Comparison of ENCODE assay signal across 27 mouse cellular contexts in the genomic region with DNA sequence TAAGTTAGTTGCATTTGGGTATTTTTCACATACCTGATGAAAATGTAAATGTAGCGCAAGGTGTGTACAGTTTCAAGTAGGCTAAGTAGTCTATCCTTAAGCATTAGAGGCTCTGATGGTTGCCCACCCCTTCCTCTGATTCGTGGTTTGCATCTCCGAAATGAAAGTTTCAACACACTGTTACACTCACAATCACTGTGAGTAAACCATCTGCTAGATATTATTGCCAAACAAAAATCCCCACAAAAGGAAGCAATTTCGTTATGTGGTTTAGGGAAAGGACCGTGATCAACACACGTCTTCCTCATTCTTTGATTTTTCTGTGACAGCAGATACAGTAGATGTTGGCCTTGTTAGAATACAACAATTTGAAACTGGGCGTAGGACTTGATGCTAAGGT.
A peak's percentile ranks its signal among the peaks of the same experiment; 100 is the strongest.
DNase-seq lines count a peak whose midpoint lies in the region; ATAC-seq and TF ChIP-seq lines count a peak whose summit lies in the region.
"Had no signal": no experiment of that assay in that cellular context is flagged by ENCODE, and none has a peak within 500 bp of the region (broad histone marks: within the 10 kb centered on the region; RNA-seq: fewer than 3 reads in every experiment).

No protein-coding gene starts in this region.

- no peak for DNase-seq in lung, postnatal 4 days
- no peak for DNase-seq in midbrain, postnatal 0 days (ENCODE audit: low spot score)
- no peak for DNase-seq in thymus, postnatal 25 days
- DNase-seq: adrenal gland, adult 8-10 months; adrenal gland, postnatal 14 days; adrenal gland, postnatal 36 days; B cell, adult 2 months; cerebellum, adult 11-12 months; cerebellum, adult 2 months; cerebellum, adult 9-10 months; cerebellum, postnatal 10 days; cerebellum, postnatal 25 days; embryo, embryonic 11 days; forebrain, postnatal 0 days had no signal

- no peaks in the 10 kb centered on the region for H3K9me3 ChIP-seq in midbrain, postnatal 0 days (ENCODE audit: low read length)
- H3K9me3 ChIP-seq: embryonic facial prominence, embryonic 13.5 days; embryonic facial prominence, embryonic 15.5 days; forebrain, embryonic 10.5 days; forebrain, embryonic 12.5 days; G1E had no signal

- H3K9ac ChIP-seq in midbrain, postnatal 0 days (replicated peaks; ENCODE audit: low read length, poor library complexity, severe bottlenecking) = no peak overlapping the region
- H3K9ac ChIP-seq: embryonic facial prominence, embryonic 13.5 days; embryonic facial prominence, embryonic 15.5 days; forebrain, embryonic 12.5 days; forebrain, postnatal 0 days had no signal

- H3K27ac ChIP-seq in midbrain, postnatal 0 days (ENCODE audit: low read depth, low read length) = no peak overlapping the region
- H3K27ac ChIP-seq: embryonic facial prominence, embryonic 13.5 days; embryonic facial prominence, embryonic 15.5 days; forebrain, embryonic 10.5 days; forebrain, embryonic 12.5 days had no signal

- ATAC-seq in common myeloid progenitor, adult 5-6 weeks (replicated peaks; ENCODE audit: low read depth, poor library complexity, severe bottlenecking) = peak; percentile 45
- 0 out of 2 replicates have a peak, but pooled peaks have one; percentile 15 for ATAC-seq in megakaryocyte, adult 5-6 weeks (ENCODE audit: poor library complexity, severe bottlenecking)
- no peak for ATAC-seq in midbrain, postnatal 0 days (ENCODE audit: low FRiP score)
- ATAC-seq: activated CD4-positive, CD25-positive, alpha-beta regulatory T cell, adult 4 months; CD4-positive, CD25-positive, alpha-beta regulatory T cell, adult 4 months; forebrain, embryonic 14.5 days; forebrain, postnatal 0 days; Patski had no signal

- H3K27me3 ChIP-seq in midbrain, postnatal 0 days (ENCODE audit: insufficient read depth, low read length) = no peaks in the 10 kb centered on the region
- H3K27me3 ChIP-seq: CH12.LX; embryonic facial prominence, embryonic 15.5 days; forebrain, embryonic 12.5 days had no signal

- H3K4me1 ChIP-seq in midbrain, postnatal 0 days (ENCODE audit: insufficient read depth, low read length) = no peaks in the 10 kb centered on the region
- H3K4me1 ChIP-seq: embryonic facial prominence, embryonic 13.5 days; embryonic facial prominence, embryonic 15.5 days; forebrain, embryonic 10.5 days; forebrain, embryonic 12.5 days had no signal

- TF ChIP-seq CTCF in midbrain, postnatal 0 days (IDR thresholded peaks at IDR 0.05) = no peak

- WGBS in midbrain, postnatal 0 days = 92% methylated on average over 7 of the region's 7 CpGs

- no peak overlapping the region for H3K4me2 ChIP-seq in midbrain, postnatal 0 days (ENCODE audit: low read depth, low read length, poor library complexity, severe bottlenecking)
- H3K4me2 ChIP-seq: embryonic facial prominence, embryonic 13.5 days; embryonic facial prominence, embryonic 15.5 days; forebrain, embryonic 12.5 days had no signal

- no peaks in the 10 kb centered on the region for H3K36me3 ChIP-seq in midbrain, postnatal 0 days (ENCODE audit: insufficient read depth, low read length)
- H3K36me3 ChIP-seq: embryonic facial prominence, embryonic 13.5 days; embryonic facial prominence, embryonic 15.5 days; forebrain, embryonic 10.5 days; forebrain, embryonic 12.5 days; G1E had no signal

- H3K4me3 ChIP-seq in midbrain, postnatal 0 days (ENCODE audit: low read depth, low read length) = no peak overlapping the region
- H3K4me3 ChIP-seq: embryonic facial prominence, embryonic 13.5 days; embryonic facial prominence, embryonic 15.5 days; erythroblast, embryonic 14.5 days; forebrain, embryonic 10.5 days; forebrain, embryonic 12.5 days had no signal
